Mouse (Mus musculus) adrenal gland, adult 18-20 months (tissue): ENCODE measurements around the gene Prkn. TPM values are rescaled to one million over a fixed set of nuclear protein-coding genes. Genes with fewer than 3 reads are reported as not detected.
A peak's percentile ranks its signal among the peaks of the same experiment; 100 is the strongest.

ENCODE experiments used
- DNase-seq, 2 experiments: peaks; one replicate each; pipeline ENCODE4 v3.0.0; 2021 to 2022; ENCODE audit warnings: low spot score in 2 of 2
- total RNA-seq, 2 experiments: library from RNA; stranded (reverse); gene quantifications; 1 replicate in 1 of 2; 2 replicates in 1 of 2; pipeline ENCODE4 v1.2.3; 2021

Gene Prkn
- total RNA-seq, 2 experiments from 2014 or later = 10.2 to 13.8 TPM

DNA sequence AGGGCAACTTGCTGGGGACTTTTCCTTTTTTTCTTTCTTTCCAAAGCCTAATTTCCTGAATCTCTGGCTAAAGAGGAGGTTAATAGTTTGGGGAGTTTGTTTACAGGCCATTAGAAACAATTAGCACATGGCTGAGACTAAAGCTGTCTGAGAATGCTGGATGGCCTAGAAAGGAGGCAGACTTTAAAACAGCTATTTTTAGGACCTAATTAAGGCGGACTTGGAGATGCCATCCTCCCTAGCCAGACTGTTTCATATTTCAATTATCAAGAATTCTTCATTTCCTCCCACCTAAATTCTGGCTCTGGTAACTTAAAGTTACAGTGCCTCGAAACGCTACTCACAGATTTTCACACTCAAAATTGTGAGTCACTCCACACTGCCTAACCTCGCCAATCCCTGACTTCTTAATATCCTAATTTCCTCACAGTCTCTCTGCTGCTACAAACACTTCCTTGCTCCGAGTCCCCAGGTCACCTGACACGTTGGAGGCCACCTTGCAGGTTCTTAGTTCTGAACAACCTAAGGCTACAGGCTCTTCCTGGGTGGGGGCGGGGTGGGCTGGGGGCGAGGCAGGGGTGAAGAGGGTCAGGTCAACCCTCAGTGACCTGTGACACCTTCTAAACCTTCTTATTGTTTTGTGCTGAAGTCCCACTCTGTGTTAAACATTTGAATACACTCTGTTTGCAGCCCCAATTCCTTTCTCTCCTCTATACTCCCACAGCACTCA, 674.0 kb downstream of the Prkn start:
- no peak for DNase-seq

DNA sequence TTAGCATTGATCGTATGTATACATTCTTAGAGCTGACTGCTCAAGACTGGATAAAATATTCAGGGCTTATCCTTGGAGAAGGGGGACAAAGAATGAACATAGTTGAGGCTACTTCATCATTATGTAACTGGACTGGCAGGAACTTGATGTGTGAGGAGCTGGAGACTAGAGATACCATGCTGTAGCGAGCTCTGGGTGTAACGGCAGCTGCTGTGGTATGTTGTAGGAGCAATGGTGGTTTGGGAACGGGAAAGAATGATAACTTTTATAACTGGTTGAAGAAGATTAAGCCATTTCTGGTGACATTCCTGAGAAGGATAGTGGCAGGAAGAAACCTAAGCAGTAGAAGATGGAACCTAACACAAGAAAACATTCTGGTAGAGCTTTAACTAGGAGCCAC, 675.4 kb downstream of the Prkn start:
- no peak for DNase-seq

DNA sequence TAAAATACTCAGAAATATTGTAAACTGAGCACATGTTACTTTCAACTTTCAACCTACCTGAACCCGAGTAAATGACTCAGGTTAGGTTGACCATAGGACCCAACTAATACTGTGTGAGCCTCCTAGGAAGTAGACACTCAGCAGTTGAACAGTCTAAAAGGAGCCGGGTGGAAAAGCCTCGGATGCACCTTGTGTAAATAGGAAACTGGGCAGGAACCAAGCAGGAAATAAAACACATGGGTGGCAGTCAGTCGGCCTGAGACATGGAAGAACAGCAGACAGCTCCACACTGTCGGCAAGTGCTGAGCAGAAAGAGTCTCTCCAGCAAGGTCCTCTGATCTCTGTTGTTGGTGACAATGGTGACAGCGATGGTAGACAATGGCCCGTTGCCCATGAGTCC, 676.0 kb downstream of the Prkn start:
- DNase-seq = no peak

DNA sequence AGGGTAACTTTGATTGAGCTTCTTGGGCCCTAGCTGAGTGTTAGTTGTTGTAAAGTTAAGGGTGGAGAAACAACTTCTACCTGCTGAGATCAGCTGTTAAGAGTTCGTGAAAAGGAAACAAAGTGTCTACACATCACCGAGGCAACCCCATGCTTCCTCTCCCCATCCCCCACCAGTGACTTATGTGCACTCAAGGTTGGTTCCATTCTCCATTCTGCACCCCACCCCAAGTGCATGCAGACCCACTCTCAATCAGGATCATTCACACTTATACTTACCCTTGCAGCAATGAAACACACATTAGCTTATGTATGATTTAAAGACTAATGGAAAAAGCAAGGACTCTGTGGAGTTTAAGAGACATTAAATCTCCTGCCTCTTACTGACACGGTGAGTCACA, 691.9 kb downstream of the Prkn start:
- no peak for DNase-seq

DNA sequence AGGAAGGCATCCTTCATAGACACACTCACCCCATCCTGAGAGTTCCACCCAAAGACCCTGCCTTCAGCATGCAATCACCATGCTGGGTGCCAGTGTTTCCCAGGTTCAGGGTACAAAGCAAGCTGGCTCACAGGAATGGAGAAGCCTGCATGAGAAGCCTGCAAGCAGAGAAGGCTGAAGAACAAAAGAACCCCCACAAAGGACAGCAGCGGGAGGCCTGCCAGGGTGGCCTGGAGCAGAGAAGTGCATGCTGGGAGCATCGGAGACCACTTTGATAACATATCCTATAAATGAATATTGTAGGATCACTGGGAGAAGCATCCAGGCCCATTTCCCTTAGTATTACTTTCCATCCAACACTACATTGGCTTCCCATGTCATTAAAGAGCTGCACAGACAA, 692.6 kb downstream of the Prkn start:
- no peak for DNase-seq

DNA sequence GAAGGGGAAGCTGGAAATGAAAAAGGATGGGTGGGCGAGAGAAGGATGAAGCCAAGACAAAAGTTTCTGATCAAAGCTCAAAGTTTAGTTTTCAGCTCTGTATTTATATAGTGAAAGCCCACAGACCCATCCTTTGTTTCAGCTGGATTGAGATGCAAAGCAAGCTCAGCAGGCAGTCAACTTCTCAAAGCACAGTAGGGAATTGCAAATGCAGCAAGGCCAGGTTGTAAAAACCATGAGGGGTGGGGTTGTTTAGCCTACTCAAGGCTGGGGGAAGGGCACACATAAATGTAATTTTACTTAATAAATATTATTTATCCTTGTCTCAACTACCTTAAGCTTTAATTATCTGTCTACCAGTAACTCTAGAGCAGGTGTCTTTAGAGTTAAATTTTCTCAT, 693.7 kb downstream of the Prkn start:
- DNase-seq = no peak

DNA sequence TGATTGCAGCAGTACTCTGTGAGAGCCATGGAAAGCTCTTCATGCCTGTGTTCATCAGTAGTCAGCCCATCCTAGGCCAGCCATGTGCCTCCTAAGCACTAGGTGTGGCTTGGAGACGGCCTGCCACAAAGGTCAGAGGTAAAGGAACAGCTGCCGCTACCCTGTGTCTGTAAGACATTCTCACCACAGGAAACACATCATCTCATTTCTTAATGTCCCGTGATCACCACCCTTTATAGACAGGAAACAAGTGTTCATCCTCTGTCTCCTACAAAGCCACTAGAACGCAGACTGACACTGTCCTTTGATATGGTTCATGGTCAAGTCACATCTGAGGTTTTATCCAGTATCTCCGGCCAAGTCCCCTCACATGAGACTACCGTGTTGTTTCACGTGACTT, 698.6 kb downstream of the Prkn start:
- DNase-seq = no peak

DNA sequence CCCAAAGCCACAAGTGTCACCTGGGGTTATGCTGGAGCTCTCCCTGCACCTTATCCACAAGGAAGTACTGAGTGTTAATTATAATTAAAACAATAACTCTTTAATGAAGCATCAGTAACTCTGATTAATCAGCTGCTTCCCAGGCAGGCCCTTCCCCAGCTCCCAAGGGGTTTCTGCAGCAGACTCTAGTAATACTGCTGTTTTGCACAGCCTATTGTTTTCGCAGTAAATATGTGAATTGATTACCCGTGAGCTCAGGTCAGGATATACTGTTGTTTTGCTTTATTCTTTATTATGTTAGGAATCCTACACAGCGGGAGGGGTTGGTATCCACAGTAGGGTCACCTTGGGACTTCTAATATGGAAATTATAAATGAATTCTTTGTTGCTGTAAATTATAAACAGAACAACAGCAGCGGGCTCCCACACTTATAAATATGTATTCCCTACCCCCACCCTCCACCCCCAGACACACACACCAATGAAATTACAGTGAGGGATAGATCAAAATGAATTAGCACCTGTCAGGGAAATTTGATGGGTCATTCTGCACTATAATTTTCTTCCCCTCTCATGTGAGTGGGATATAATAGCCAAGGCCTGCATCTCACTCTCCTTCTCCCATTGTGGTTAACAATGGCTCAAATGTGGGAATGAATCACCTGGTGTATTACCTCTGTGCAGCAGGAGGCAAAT, 701.9 kb downstream of the Prkn start:
- no peak for DNase-seq

DNA sequence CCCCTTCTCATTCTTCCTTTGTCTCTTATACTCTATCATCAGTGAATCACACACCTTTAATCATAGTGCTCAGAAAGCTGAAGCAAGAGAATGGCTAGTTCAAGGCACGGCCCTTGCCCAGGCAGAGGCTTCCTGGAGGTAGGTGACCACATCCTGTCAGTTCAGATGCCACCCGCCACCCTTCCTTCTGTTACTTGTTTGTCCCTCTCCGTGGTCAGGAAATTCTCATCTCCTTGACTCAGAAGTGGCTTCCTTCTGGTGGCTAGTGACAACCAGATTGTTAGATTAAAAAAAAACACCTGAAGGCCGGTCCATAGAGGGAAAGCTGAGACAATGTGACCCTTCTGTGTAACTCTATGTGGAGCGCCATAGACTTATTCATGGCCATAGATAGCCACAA, 710.4 kb downstream of the Prkn start:
- DNase-seq = no peak

DNA sequence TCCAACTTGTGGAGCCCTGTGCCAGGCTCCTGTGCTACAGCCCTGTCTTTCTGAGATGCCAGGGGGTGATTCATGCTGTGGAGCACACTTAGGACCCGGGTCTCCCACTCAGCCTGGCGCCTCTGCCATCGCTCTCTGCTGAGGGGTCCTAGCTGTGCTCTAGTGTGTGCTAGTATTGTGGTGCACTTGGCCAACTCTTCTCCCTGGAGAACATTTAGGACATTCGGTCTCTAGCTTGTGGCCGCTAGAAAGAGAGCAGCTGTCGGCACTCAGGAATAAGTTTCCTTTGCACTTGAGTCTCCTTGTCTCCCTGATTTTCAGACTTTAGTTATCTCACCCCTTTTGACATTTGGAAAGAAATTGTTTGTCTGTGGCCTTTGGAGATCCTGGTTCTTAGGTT, 725.5 kb downstream of the Prkn start:
- no peak for DNase-seq

DNA sequence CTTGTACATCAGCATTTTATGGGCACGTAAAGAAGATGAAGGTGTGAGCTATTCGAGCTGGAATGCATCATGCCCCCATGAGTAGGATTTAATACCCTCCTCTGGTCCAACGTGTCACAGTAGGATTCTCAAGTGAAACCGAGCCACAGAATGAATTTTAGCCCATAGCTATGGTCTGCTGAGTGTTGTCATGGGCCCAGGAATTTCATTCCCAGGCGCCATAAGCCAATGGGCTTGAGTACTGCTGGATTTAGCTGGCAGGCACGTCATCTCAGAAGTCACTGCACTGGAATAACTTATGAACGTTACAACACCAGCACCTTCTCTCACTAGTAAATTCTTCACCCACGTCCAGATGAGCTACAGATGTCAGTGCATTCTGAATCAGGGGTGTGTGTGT, 730.2 kb downstream of the Prkn start:
- DNase-seq = no peak

DNA sequence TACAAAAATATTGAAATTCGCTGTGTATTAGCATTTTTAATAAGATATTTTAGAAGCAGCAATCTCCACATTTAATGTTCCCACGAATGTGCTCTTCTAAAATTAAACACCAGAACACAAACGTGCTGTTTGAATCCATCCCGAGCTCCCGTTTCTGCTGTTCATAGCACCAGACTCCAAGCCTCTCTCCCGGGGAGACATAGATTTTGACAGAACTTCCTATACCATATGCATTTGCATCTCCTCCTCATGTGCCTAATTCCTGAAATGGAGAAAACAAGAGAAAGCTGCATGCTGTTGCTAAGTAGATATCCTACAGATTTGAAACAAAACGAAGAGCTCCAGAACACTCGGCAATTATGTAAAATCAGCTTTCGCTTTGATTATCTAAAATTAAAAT, 733.5 kb downstream of the Prkn start:
- DNase-seq = no peak

DNA sequence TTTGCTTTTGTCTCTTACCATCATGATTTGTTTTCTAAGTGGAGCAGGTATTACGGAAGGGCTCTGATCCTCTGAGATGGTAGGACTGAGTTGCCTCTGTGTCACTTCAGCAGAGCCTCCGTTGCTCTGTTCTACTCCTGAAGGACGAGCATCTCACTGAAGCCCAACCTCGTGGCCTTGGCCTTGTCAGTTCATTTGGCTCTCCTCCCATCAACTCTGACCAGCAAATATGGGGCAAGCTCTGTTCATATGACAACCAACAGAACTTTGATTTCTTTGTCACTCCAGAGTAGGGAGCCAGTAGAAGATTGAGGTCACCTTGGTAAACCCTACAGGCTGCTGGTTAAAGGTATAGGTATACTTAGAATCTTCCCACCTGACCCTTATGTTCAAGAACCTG, 745.3 kb downstream of the Prkn start:
- peak in 1 of 2 experiments; percentile 12 for DNase-seq

DNA sequence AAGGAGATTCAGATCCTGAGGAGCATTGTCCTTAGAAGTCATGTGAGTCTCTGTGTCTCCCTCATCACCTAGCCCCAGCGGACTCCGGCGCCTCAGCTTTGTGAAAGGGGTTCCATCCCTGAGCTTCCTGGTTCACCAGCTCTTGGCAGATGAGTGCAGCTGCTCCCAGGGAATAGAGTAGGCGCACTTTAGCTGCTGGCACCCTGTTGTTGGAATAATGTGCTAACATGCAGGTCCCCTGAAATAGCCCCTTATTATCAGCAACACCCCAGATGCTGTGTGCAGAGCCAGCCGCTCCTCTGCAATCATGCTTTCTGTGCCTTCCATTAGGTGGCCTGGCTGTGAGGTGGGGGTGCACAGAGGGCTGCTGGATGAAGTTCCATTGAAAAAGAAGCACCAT, 767.7 kb downstream of the Prkn start:
- DNase-seq = no peak

DNA sequence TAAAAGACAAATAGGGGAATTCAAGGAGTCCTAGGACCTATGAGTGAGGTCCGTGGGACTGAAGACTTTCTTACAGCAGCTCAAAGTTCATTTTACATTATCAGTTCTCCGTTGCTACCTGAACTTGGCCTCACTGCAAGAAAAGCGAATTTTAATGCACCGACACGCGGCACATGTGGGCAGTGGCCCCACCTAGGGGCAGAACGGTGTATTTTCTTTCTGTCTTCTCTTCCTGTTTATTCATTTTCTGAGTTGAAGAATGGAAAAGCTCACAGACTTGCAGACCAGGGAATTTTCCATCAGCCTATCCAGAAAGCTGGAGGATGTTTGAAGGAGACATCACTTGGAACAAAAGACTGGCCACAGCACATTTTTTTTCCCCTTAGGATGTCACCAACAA, 771.3 kb downstream of the Prkn start:
- DNase-seq = peak; percentile 44 to 57

DNA sequence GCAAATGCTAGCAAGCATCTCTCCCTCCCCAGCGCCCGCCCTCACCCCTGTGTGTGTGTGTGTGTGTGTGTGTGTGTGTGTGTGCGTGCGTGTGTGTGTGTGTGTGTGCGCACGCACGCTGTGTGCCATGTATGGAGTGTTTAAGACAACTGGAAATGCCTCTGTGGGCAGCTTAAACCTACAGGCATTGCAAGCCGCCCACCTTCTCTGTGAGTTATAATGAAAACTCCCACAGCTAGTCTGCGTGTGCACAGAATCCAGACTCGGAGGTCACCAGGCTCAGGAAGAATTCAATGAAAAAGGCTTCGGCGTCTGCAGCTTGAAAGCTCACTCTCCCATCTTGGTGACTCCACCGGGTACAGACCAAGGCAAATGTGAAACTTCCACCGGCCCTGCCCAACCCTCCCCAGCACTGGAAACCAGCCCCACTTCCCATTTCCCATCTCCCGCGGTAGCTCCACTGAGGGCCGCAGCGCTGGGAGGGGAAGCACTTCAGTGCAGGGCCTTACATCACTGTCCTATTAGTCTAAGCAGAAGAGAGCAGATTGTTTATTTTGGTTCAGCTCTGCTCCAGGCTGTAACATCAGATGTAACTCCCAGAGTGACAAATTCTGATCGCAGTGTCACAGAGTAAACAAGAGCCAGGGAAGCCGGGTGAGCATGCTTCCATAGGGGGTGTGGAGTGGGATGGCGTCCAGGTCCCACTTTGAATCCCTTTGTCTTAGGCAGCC, 772.8 kb downstream of the Prkn start:
- no peak for DNase-seq

DNA sequence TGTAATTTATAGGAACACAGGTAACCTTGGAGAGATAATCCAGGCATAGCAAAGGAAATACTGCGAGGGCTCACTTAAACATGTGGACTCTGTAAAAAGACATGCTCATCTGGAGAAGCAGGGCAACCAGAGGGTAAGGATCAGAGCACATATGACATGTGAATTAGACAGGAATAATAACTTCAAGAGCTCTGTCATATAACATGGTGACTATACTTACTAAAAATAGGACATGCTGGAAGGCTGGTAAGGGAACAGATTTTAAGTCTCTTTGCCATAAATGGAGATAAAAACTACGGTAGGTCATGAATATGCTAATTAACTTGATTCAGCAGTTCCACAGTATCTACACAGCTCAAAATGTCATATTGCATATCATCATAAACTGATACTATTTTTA, 777.4 kb downstream of the Prkn start:
- DNase-seq = no peak

DNA sequence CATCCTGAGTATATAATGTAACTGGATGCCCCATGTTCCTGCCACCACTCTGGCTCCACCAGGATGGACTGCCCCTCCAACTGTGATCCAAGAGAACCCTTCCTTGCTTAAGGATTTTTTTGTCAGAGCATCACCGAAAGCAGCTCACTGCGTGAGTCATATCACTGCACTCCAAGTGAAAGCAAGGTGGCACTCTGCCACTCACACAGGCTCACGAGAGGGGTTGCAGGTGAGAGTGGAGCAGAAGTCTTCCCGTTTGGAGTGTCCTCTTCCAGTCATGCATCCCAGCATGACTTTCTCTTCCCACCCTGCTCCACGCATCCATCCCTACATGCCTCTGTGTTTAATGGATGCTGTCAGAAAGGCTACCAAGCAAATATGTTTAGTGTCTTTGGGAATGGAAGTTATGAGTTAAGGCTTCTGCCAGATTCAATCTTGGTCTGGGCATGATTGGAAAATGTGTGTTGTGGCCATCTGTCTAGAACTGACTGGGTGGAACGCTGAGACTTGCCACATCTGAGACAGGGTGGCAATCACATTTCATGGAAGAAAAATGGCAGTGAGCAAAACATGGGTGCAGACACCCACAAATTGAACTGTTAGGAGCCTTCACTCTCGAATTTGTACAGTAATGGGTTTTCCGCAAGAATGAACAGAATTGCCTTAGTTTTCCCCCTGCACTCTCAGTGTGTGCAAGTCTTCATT, 778.9 kb downstream of the Prkn start:
- no peak for DNase-seq

DNA sequence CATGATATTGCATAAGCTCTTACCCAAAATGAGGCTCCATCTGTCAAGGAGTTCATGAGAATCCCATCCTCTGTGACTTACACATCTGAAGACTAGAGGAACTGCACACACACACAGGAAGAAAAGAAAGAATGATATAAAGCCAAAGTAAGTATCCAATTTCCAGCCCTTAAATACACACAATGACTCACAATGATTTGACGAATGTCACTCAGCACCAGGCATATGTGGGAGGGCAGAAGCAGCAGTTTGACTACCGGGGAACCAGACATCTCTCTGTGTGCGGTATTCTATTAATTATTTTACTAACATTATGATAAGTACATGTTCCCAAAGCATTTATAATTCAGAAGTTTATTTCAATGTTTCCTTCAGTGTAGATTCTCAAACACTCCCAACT, 780.6 kb downstream of the Prkn start:
- DNase-seq = no peak

DNA sequence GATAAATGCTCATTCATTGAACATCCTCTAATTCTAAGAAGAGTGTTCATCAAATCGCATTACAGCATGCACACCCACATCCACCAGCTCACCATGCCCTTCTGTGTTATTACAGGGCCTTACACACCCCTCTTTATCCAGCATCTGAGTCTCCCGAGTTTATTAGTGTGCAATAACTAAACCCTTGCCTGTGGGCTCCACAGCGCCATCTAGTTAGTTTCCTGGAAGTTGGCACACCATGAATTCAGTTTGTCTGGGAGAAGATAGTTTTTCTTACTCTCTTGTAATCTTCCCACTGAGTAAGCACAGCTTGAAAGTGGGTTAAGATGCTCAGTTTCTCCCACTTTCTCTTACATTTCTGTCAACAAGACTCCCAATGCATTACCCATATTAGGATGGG, 781.3 kb downstream of the Prkn start:
- peak in 1 of 2 experiments; percentile 13 for DNase-seq

DNA sequence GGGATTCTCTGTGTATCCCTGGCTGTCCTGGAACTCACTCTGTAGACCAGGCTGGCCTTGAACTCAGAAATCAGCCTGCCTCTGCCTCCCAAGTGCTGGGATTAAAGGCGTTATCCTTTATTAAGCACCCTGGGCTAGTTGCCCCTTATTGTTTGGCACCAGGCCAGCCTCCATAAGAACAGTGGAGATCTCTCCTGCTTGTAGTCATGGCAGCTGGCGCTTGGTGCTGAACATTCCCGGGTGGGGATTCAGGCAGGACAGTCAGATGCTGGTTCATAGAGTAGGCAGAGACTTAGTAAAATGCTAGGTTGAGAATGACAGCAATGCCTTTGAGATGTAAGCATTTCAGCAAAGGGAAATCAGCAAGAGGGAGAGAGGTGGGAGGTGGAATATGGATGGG, 786.1 kb downstream of the Prkn start:
- DNase-seq = no peak

DNA sequence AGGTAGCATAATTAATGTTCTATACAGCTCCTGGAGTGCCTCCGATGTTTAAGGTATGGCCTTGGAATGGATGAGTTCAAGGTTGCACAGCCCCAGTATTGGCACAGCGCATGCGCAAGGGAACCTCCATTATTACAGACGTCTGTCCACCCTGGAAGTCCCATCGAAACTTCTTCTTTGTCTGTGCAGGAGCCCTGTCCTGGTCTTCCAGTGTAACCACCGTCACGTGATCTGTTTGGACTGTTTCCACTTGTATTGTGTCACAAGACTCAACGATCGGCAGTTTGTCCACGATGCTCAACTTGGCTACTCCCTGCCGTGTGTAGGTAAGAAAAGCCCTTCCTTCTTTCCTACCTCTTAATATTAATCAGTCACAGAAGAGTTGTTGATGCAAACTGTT, 794.9 kb downstream of the Prkn start:
- DNase-seq = no peak
